Mouse (Mus musculus): ENCODE results near the gene Fut2.

DNA sequence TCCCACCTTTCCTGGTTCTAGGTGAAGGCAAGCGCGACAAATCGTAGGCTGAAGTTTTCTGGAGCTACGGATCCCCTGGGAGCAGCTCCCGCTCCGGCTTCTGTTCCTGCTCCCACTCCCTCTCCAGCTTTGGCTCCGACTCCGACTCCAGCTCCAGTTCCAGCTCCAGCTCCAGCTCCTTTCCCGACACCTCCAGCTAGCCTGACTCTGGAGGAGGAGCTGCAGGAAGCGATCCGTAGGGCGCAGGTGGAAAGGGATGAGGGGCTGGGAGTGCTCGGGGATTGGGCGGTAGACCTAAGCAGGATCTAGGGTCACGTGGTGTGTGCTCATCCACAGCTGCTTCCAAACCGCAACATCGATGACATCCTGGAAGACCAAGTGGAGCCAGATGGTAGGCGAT is 22.0 kb downstream of the Fut2 start:
- TF ChIP-seq CTCF (conservative IDR thresholded peaks at IDR 0.05; ENCODE audit: low read length) (no peak), POU5F1 (IDR thresholded peaks at IDR 0.05; ENCODE audit: borderline replicate concordance, low read length) (no peak), NANOG (IDR thresholded peaks at IDR 0.05; ENCODE audit: borderline replicate concordance, low read length) (no peak)
